Mouse (Mus musculus): Measurements from ENCODE around the gene AU021092. TPM values are rescaled to one million over a fixed set of nuclear protein-coding genes. Genes with fewer than 3 reads are reported as not detected.

AU021092 gene
- total RNA-seq, 2 experiments from 2014 or later = 12.1 to 13.6 TPM

Small RNAs within 50 kb of the gene (microRNA-seq; reads per million reads assigned to microRNA genes)
- gene Gm23689 (0 reads per million in 2 experiments), gene Gm26095 (0 reads per million in 2 experiments), gene Mir6364 (0 reads per million in 2 experiments)

Other genes with a start within 250 kb of the AU021092 start
- gene Sept12, start 224.4 kb downstream of the AU021092 start, total RNA-seq (2021) = not detected
- not detected for gene Smim22, start 215.0 kb downstream of the AU021092 start, total RNA-seq (2021)
- gene Rogdi, start 208.7 kb downstream of the AU021092 start, total RNA-seq (2021) = 100 to 1,000 TPM; 202 to 206 TPM
- gene Glyr1, start 172.4 kb downstream of the AU021092 start, total RNA-seq (2021) = 100 to 1,000 TPM; 129 to 132 TPM
- 10 to 100 TPM; 34.1 to 36.5 TPM for gene Ubn1, start 172.2 kb downstream of the AU021092 start, total RNA-seq (2021)
- under 1 TPM; 0.51 to 0.91 TPM for gene Ppl, start 89.9 kb downstream of the AU021092 start, total RNA-seq (2021)
- gene Sec14l5, start 75.2 kb downstream of the AU021092 start, total RNA-seq (2021) = under 1 TPM; 0.29 to 0.89 TPM
- gene Nagpa, start 18.3 kb downstream of the AU021092 start, total RNA-seq (2021) = 1 to 10 TPM; 7.7 to 9.2 TPM
- gene Alg1, start 11.3 kb upstream of the AU021092 start, total RNA-seq (2021) = 10 to 100 TPM; 29.7 to 32.3 TPM
- 1 to 10 TPM; 3.5 to 5.0 TPM for gene Eef2kmt, start 33.7 kb upstream of the AU021092 start, total RNA-seq (2021)

Measured in layer of hippocampus, postnatal 10 days (tissue).